Mouse (Mus musculus) midbrain, embryonic 15.5 days (tissue): ENCODE results near the gene Nkiras1. TPM values are rescaled to one million over a fixed set of nuclear protein-coding genes. Genes with fewer than 3 reads are reported as not detected.
A peak's percentile ranks its signal among the peaks of the same experiment; 100 is the strongest.

Source experiments
- ATAC-seq: fragments of 200-750 bp; cut with Nextera tagmentation; replicated peaks from 2 replicates; pipeline ENCODE4 v1.8.0; 2017; ENCODE audit warnings: moderate TSS enrichment
- H3K27ac ChIP-seq: fragments of 300-500 bp; sonication (generic); 2 replicates; pipeline ENCODE4 v1.5.1; 2015; ENCODE audit warnings: mild to moderate bottlenecking, inconsistent platforms
- H3K27me3 ChIP-seq: fragments of 300-500 bp; sonication (generic); replicated peaks from 2 replicates; pipeline ENCODE4 v1.6.1; 2015; ENCODE audit warnings: inconsistent platforms
- H3K36me3 ChIP-seq: fragments of 300-500 bp; sonication (generic); replicated peaks from 2 replicates; pipeline ENCODE4 v1.6.1; 2015; ENCODE audit warnings: inconsistent platforms
- H3K4me1 ChIP-seq: fragments of 300-500 bp; sonication (generic); 2 replicates; pipeline ENCODE4 v1.6.1; 2015; ENCODE audit warnings: inconsistent platforms
- H3K4me2 ChIP-seq: fragments of 300-500 bp; sonication (generic); 2 replicates; pipeline ENCODE4 v1.6.1; 2015; ENCODE audit warnings: inconsistent platforms, mild to moderate bottlenecking, moderate library complexity
- H3K4me3 ChIP-seq: fragments of 300-500 bp; sonication (generic); 2 replicates; pipeline ENCODE4 v1.5.1; 2015; ENCODE audit warnings: mild to moderate bottlenecking, inconsistent platforms
- H3K9ac ChIP-seq: fragments of 300-500 bp; sonication (generic); 2 replicates; pipeline ENCODE4 v1.6.1; 2015; ENCODE audit warnings: mild to moderate bottlenecking, inconsistent platforms
- H3K9me3 ChIP-seq: fragments of 300-500 bp; sonication (generic); 2 replicates; pipeline ENCODE4 v1.6.1; 2016; ENCODE audit warnings: inconsistent platforms
- WGBS: fragments of 180-500 bp; shearing (Covaris S2); methylation state at CpG from one replicate; pipeline ENCODE4 v1.1.7; 2015; ENCODE audit warnings: mixed read lengths; 5-methylcytosine and 5-hydroxymethylcytosine counted together
- polyA plus RNA-seq: library from polyadenylated mRNA; unstranded; fragments of >200 nt; fragmentation: Nextera tagmentation; extraction: Ambion mirVana; gene quantifications from 2 replicates; pipeline ENCODE4 v1.2.1, GENCODE M21; 2015

The Nkiras1 gene
- polyA plus RNA-seq, 1 experiment from 2014 or later: 45.3 TPM

GRCm38 (mm10) chr14:18326968-18327672 lies 56.2 kb downstream of the Nkiras1 start:
- Histone ChIP-seq H3K9ac (peak overlapping the region; percentile 55), H3K4me3 (peak overlapping the region; percentile 50), H3K36me3 (no peaks in the 10 kb centered on the region), H3K9me3 (no peaks in the 10 kb centered on the region), H3K27me3 (no peaks in the 10 kb centered on the region), H3K4me2 (peak overlapping the region; percentile 86), H3K4me1 (peaks cover 48% of the 10 kb centered on the region), H3K27ac (peak overlapping the region; percentile 52)
- 2% methylated on average over 34 of the region's 37 CpGs for WGBS
- ATAC-seq: peak; percentile 28

GRCm38 (mm10) chr14:18330789-18331692 lies 60.1 kb downstream of the Nkiras1 start:
- peak overlapping the region; percentile 96 for H3K9ac ChIP-seq
- peak; percentile 77 for ATAC-seq
- H3K4me3 ChIP-seq: peak overlapping the region; percentile 92
- H3K36me3 ChIP-seq: no peaks in the 10 kb centered on the region
- no peaks in the 10 kb centered on the region for H3K27me3 ChIP-seq
- peak overlapping the region; percentile 63 for H3K4me2 ChIP-seq
- H3K4me1 ChIP-seq: peaks cover 42% of the 10 kb centered on the region
- H3K27ac ChIP-seq: peak overlapping the region; percentile 89
- H3K9me3 ChIP-seq: no peaks in the 10 kb centered on the region
- WGBS: under 1% methylated on average over 66 of the region's 99 CpGs

DNA sequence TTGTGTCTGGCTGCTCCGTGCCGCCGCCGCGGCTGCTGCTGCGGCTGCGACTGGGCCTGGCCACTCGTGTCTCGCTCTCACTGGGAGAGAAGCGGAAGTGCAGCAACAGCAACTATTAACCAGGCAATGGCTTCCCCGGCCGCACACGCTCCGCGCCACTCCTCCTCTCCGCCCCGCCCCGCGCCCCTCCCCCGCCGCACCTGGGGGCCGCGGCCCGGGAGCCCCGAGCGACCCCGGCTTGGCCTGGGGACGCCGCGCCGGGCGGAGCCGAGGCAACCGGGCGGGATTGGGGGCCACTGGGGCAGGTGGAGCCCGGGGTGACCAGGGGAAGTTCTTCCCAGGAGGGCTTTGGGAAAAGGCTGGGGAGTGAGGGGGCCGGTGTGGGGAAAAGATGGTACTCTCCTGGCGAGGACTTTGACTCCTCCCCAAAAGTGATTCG lies 60.8 kb downstream of the Nkiras1 start, which contains the start of gene Ube2e1:
Gene Ube2e1, minus strand, starts transcription at position 167 of the 439 bp plus-strand sequence.
- Histone ChIP-seq H3K27ac (peak within 1 kb of the TSS; percentile 89), H3K9me3 (no peaks in the 10 kb centered on the region), H3K9ac (peak within 1 kb of the TSS; percentile 96), H3K4me1 (peaks cover 36% of the 10 kb centered on the region), H3K27me3 (no peaks in the 10 kb centered on the region), H3K36me3 (no peaks in the 10 kb centered on the region), H3K4me3 (peak within 1 kb of the TSS; percentile 92), H3K4me2 (peak within 1 kb of the TSS; percentile 63)
- ATAC-seq: peak; percentile 94
- WGBS: 1% methylated on average over 35 of the region's 39 CpGs

Other genes with a start within 250 kb of the Nkiras1 start
- gene Nr1d2, start 32.0 kb upstream of the Nkiras1 start, polyA plus RNA-seq: 5.6 and 5.9 TPM in 2 replicates
- 245 and 257 TPM in 2 replicates for gene Rpl15, start 255 bp downstream of the Nkiras1 start, polyA plus RNA-seq
- gene Ube2e1, start 60.7 kb downstream of the Nkiras1 start, polyA plus RNA-seq: 198 and 205 TPM in 2 replicates